Mouse (Mus musculus) bone marrow macrophage, adult 2 months (primary cell): ENCODE measurements around the gene Fam183b.

Experiments used
- CTCF ChIP-seq: IDR thresholded peaks from 2 replicates; pipeline ENCODE4 v1.5.1; 2012; ENCODE audit warnings: low read depth, mild to moderate bottlenecking, low read length, moderate library complexity
- POLR2A ChIP-seq: IDR thresholded peaks from 2 replicates; pipeline ENCODE4 v1.6.1; 2012; ENCODE audit warnings: mild to moderate bottlenecking, low read depth, low read length, borderline replicate concordance

DNA sequence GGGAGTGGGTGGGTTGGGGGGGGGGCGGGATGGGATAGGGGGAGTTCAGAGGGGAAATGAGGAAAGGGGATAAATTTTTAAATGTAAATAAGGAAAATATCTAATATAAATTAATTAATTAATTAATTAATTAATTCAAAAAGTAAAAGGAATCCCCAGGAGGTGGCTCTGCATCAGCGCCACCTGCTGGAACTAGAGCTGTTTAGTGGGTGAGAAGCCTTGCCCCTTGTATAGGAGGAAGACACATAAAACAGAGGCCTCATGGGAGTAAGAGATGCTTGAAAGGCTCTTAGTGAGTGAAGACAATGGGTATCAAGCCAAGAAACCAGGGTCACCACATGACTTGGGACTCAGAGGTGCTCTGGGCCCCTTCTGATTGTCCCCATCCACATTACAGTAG lies 5.9 kb downstream of the Fam183b start:
- no peak for TF ChIP-seq CTCF
- TF ChIP-seq POLR2A = no peak
